Comparison of ENCODE assay signal across 8 mouse cellular contexts in genomic region chr3:86862939-86863311, GRCm38 (mm10). TPM values are rescaled to one million over a fixed set of nuclear protein-coding genes. Genes with fewer than 3 reads are reported as not detected.
DNase-seq lines count a peak whose midpoint lies in the region; ATAC-seq lines count a peak whose summit lies in the region.

No protein-coding gene starts in this region.

- H3K4me2 ChIP-seq in forebrain, embryonic 16.5 days (ENCODE audit: low read length): peak overlapping the region; percentile 15; the same call in 1 of the 2 replicates
- peak overlapping the region; percentile 34 for H3K4me2 ChIP-seq in midbrain, embryonic 11.5 days

- H3K9ac ChIP-seq in forebrain, embryonic 16.5 days (replicated peaks; ENCODE audit: low read depth, low read length): no peak overlapping the region
- no peak overlapping the region; the same call in 1 of the 2 replicates for H3K9ac ChIP-seq in midbrain, embryonic 11.5 days (ENCODE audit: low read length)

- ATAC-seq in forebrain, embryonic 16.5 days: peak; percentile 83
- ATAC-seq in midbrain, embryonic 11.5 days (ENCODE audit: low FRiP score): peak; percentile 93
- no peak for ATAC-seq in erythroblast, adult 5-6 weeks (replicated peaks; ENCODE audit: low FRiP score, poor library complexity, severe bottlenecking)
- ATAC-seq in inflammation-experienced regulatory T-cells, adult 6 months: no peak

- H3K36me3 ChIP-seq in heart, embryonic 10.5 days: no peaks in the 10 kb centered on the region
- no peaks in the 10 kb centered on the region for H3K36me3 ChIP-seq in forebrain, embryonic 16.5 days (ENCODE audit: control insufficient read depth, insufficient read depth)
- H3K36me3 ChIP-seq in midbrain, embryonic 11.5 days (ENCODE audit: control insufficient read depth, insufficient read depth, low read length): no peaks in the 10 kb centered on the region

- H3K4me1 ChIP-seq in heart, embryonic 10.5 days: peaks cover 15% of the 10 kb centered on the region
- H3K4me1 ChIP-seq in forebrain, embryonic 16.5 days (replicated peaks; ENCODE audit: control insufficient read depth, insufficient read depth, low read length): peaks cover 33% of the 10 kb centered on the region
- H3K4me1 ChIP-seq in midbrain, embryonic 11.5 days (ENCODE audit: control insufficient read depth, insufficient read depth, low read length): peaks cover 22% of the 10 kb centered on the region

- no peak for DNase-seq in heart, embryonic 10.5 days (ENCODE audit: low spot score)
- DNase-seq in heart, adult 8-10 months (ENCODE audit: low spot score): no peak
- peak; percentile 27 for DNase-seq in MN1 (ENCODE audit: low spot score)
- peak; percentile 94 for DNase-seq in midbrain, embryonic 11.5 days (ENCODE audit: low spot score, missing footprints)
- DNase-seq in urinary bladder, postnatal 10 days (ENCODE audit: low spot score): no peak

- H3K4me3 ChIP-seq in heart, embryonic 10.5 days: peak overlapping the region; percentile 5; the same call in 1 of the 2 replicates
- no peak overlapping the region for H3K4me3 ChIP-seq in forebrain, embryonic 16.5 days (replicated peaks; ENCODE audit: low read length)
- H3K4me3 ChIP-seq in midbrain, embryonic 11.5 days (ENCODE audit: low read depth, low read length): no peak overlapping the region

- H3K27ac ChIP-seq in heart, embryonic 10.5 days: no peak overlapping the region
- peak overlapping the region; percentile 65 for H3K27ac ChIP-seq in forebrain, embryonic 16.5 days (ENCODE audit: low read length)
- H3K27ac ChIP-seq in midbrain, embryonic 11.5 days (ENCODE audit: low read depth, low read length): peak overlapping the region; percentile 30; the same call in 1 of the 2 replicates

- no peaks in the 10 kb centered on the region for H3K9me3 ChIP-seq in heart, embryonic 10.5 days
- H3K9me3 ChIP-seq in forebrain, embryonic 16.5 days (ENCODE audit: control insufficient read depth, low read length): no peaks in the 10 kb centered on the region
- no peaks in the 10 kb centered on the region for H3K9me3 ChIP-seq in midbrain, embryonic 11.5 days (ENCODE audit: control insufficient read depth, low read length)

- no peaks in the 10 kb centered on the region for H3K27me3 ChIP-seq in heart, embryonic 10.5 days (ENCODE audit: insufficient read depth, poor library complexity, severe bottlenecking)
- no peaks in the 10 kb centered on the region for H3K27me3 ChIP-seq in forebrain, embryonic 16.5 days (replicated peaks; ENCODE audit: control insufficient read depth, insufficient read depth, low read length)
- H3K27me3 ChIP-seq in midbrain, embryonic 11.5 days (ENCODE audit: control insufficient read depth, insufficient read depth, low read length): no peaks in the 10 kb centered on the region

- 14% methylated on average over 3 of the region's 3 CpGs for WGBS in heart, embryonic 10.5 days
- 1% methylated on average over 3 of the region's 3 CpGs for WGBS in forebrain, embryonic 16.5 days
- 0% methylated on average over 3 of the region's 3 CpGs for WGBS in midbrain, embryonic 11.5 days

RNA-seq across cellular contexts. Expression of gene Dclk2, which starts 57.7 kb away (rescaled TPM):
- polyA plus RNA-seq in heart, embryonic 10.5 days (2016; fragmentation: Nextera tagmentation; extraction: Ambion mirVana): 3.7 and 4.0 TPM in 2 replicates
- 1 to 10 TPM in 3 of 4 experiments, under 1 TPM in 1; 0.84 to 1.7 (median 1.3) TPM for total RNA-seq in heart, adult 8-10 months (2022)
- 102 and 104 TPM in 2 replicates for polyA plus RNA-seq in forebrain, embryonic 16.5 days (2015; fragmentation: Nextera tagmentation; extraction: Ambion mirVana)
- polyA plus RNA-seq in midbrain, embryonic 11.5 days (2014; fragmentation: Nextera tagmentation; extraction: Ambion mirVana): 23.0 and 23.1 TPM in 2 replicates
- total RNA-seq in erythroblast, adult 5-6 weeks (2015; ENCODE audit: low replicate concordance): 29.4 and 35.9 TPM in 2 replicates
- 60.2 and 63.1 TPM in 2 replicates for total RNA-seq in erythroblast, adult 5-6 weeks (2017; ENCODE audit: low replicate concordance)
- polyA plus RNA-seq in inflammation-experienced regulatory T-cells, adult 6 months (2017; shearing (Covaris generic)): 1 to 10 TPM; 1.4 to 1.9 (median 1.5) TPM

Comparison
In these comparisons a context has a peak if more than half of its experiments do, and no peak if none do; other contexts are left out.
1. DNase-seq: peak in MN1 (single experiment) and midbrain, embryonic 11.5 days (single experiment); none in heart, embryonic 10.5 days (single experiment), heart, adult 8-10 months (single experiment) and urinary bladder, postnatal 10 days (single experiment).
2. ATAC-seq: peak in forebrain, embryonic 16.5 days (single experiment) and midbrain, embryonic 11.5 days (single experiment); none in erythroblast, adult 5-6 weeks (single experiment) and inflammation-experienced regulatory T-cells, adult 6 months (single experiment).